Mouse (Mus musculus) skeletal muscle tissue, postnatal 0 days (tissue): Measurements from ENCODE around the gene Sox14. TPM values are rescaled to one million over a fixed set of nuclear protein-coding genes. Genes with fewer than 3 reads are reported as not detected.

Experiments
- polyA plus RNA-seq: library from polyadenylated mRNA; unstranded; fragments of >200 nt; fragmentation: Nextera tagmentation; extraction: Ambion mirVana; gene quantifications from 2 replicates; pipeline ENCODE4 v1.2.1, GENCODE M21; 2015

The Sox14 gene
- polyA plus RNA-seq, result not detected in 2 replicates

DNA sequence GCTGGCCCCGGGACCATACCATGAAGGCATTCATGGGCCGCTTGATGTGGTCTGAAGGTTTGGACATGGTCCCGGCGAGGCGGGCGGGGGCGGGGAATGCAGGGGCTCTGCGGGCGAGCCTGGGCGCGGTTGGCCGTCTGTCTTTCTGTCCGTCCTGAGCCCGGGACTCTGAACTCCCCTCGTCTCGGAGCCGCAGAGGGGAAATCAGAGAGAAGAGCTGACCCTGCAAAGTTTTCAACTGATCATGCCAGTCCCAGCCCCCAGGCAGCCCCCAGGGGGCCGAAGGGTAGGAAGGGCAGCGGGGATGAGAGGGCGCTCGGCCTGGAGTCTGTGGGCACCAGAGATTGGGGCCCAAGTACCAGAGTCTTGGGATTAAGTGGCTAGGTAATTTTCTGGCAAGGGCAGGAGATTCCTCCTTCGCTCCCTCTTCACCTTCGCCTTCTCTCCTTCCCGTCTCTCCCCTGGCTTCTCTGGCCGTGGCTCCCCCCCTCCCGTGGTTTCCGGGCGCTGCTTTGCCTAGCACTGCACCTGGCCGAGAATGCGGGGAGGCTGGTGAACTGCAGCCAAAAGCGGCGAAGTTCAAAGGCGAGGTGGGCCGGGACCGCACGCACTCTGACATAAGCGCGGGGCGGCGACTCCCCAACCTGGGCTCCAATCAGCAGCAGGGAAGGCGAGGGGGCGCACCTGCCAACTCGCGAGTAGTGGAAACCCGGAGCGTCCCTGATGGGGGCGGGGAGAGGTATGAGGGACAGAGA lies at the start of gene Sox14:
TSS of gene Sox14 (minus strand) at position 553 of the 755 bp plus-strand sequence.

Other genes starting within 250 kb of the Sox14 start
- 4.4 TPM in 2 replicates for gene Dzip1l, start 246.7 kb downstream of the Sox14 start, polyA plus RNA-seq
- gene Cldn18, start 158.9 kb downstream of the Sox14 start, polyA plus RNA-seq, result 0.06 TPM in 1 of 2 replicates, not detected in the other